Mouse (Mus musculus) adipose tissue, adult 10 weeks (tissue): ENCODE results near the gene Mgat4c. TPM values are rescaled to one million over a fixed set of nuclear protein-coding genes. Genes with fewer than 3 reads are reported as not detected.

ENCODE experiments used
- polyA plus RNA-seq: library from polyadenylated mRNA; stranded (reverse); fragments of 350-450 nt; fragmentation: Illumina TruSeq; extraction: RNeasy Lipid Tissue Mini Kit (QIAGEN cat#74804); gene quantifications from one replicate; pipeline ENCODE4 v1.2.3, GENCODE M21; 2014; ENCODE audit warnings: low read depth, low replicate concordance

Mgat4c gene
- not detected for polyA plus RNA-seq

GRCm38 (mm10) chr10:101681437-101681912 is at the start of gene Mgat4c:
TSS of gene Mgat4c (plus strand) at chr10:101681487.

